Mouse (Mus musculus) embryonic stem cell, embryonic (primary cell): Measurements from ENCODE around the gene Csmd2.

Experiments
- CTCF ChIA-PET, 4 experiments: fragments of 300-600 bp in 2 of 4; fragments of 350-600 bp in 2 of 4; sonication (Branson Sonifier 250); formaldehyde crosslinking; loops; one replicate each; lab custom pipeline; 2022; ENCODE audit warnings: inconsistent platforms in 2 of 4; lab: Charles Lee
- POLR2A ChIA-PET, 4 experiments: fragments of 300-600 bp in 2 of 4; fragments of 350-600 bp in 2 of 4; sonication (Branson Sonifier 250); formaldehyde crosslinking; loops; one replicate each; lab custom pipeline; 2022; ENCODE audit warnings: antibody characterized with exemption in 4 of 4, inconsistent platforms in 1 of 4; lab: Charles Lee

The Csmd2 gene

GRCm38 (mm10) chr4:127987784-127988455 lies at the start of gene Csmd2:
Gene Csmd2 (plus strand): TSS chr4:127987857.
- POLR2A ChIA-PET: interaction anchor here (0.5 to 0.7 kb wide), 10 partner anchors 27 to 1825 kb away, joined by 3 to 14 read pairs (median 4); no protein-coding TSS in a partner anchor
- CTCF ChIA-PET: interaction anchor here in 2 of 4 experiments (0.6 to 0.7 kb wide), 3 partner anchors 596 to 1873 kb away, joined by 4 to 8 read pairs (median 4); no protein-coding TSS in a partner anchor

- ChIA-PET CTCF (interaction anchor here in 1 of 4 experiments (0.6 kb wide), 1 partner anchor 12 kb away, joined by 3 read pairs; no protein-coding TSS in a partner anchor), POLR2A (no interaction called here)
Measured at GRCm38 (mm10) chr4:127947696-127948095, 40.0 kb upstream of the Csmd2 start.

- POLR2A ChIA-PET: interaction anchor here in 1 of 4 experiments (0.6 kb wide), 1 partner anchor 39 kb away, joined by 3 read pairs; no protein-coding TSS in a partner anchor
- CTCF ChIA-PET: interaction anchor here in 1 of 4 experiments (0.7 kb wide), 1 partner anchor 112 kb away, joined by 4 read pairs; no protein-coding TSS in a partner anchor
Measured at GRCm38 (mm10) chr4:127953006-127953710, 34.5 kb upstream of the Csmd2 start.

GRCm38 (mm10) chr4:127969101-127969500 lies 18.6 kb upstream of the Csmd2 start:
- ChIA-PET POLR2A (interaction anchor here in 1 of 4 experiments (0.9 to 1.0 kb wide), 2 partner anchors 8 to 11 kb away, joined by 3 to 4 read pairs; no protein-coding TSS in a partner anchor), CTCF (interaction anchor here in 1 of 4 experiments (0.6 kb wide), 1 partner anchor 49 kb away, joined by 13 read pairs; no protein-coding TSS in a partner anchor)

- ChIA-PET CTCF (interaction anchor here in 3 of 4 experiments (0.6 to 2.9 kb wide), 6 partner anchors 9 to 712 kb away, joined by 3 to 10 read pairs (median 4); no protein-coding TSS in a partner anchor), POLR2A (interaction anchor here in 2 of 4 experiments (0.7 to 1.0 kb wide), 2 partner anchors 8 to 796 kb away, joined by 3 to 4 read pairs; no protein-coding TSS in a partner anchor)
Measured at GRCm38 (mm10) chr4:127970018-127970421, 17.6 kb upstream of the Csmd2 start.

GRCm38 (mm10) chr4:127970901-127971868 lies 16.5 kb upstream of the Csmd2 start, which contains the start of gene CK137956:
Gene CK137956 (minus strand): TSS chr4:127970951.
- POLR2A ChIA-PET: interaction anchor here in 2 of 4 experiments (1.0 to 1.8 kb wide), 3 partner anchors 9 to 12 kb away, joined by 3 to 7 read pairs (median 4); no protein-coding TSS in a partner anchor

GRCm38 (mm10) chr4:127972976-127973375 lies 14.7 kb upstream of the Csmd2 start:
- ChIA-PET POLR2A (interaction anchor here in 2 of 4 experiments (0.9 to 1.8 kb wide), 2 partner anchors 12 to 935 kb away, joined by 3 to 4 read pairs; no protein-coding TSS in a partner anchor), CTCF (interaction anchor here in 1 of 4 experiments (2.9 kb wide), 1 partner anchor 154 kb away, joined by 6 read pairs; no protein-coding TSS in a partner anchor)

More at GRCm38 (mm10) chr4:127970901-127971868, 16.5 kb upstream of the Csmd2 start, which contains the start of gene CK137956:
- CTCF ChIA-PET: interaction anchor here in 2 of 4 experiments (0.6 to 2.9 kb wide), 6 partner anchors 11 to 1334 kb away, joined by 3 to 10 read pairs (median 3); no protein-coding TSS in a partner anchor

- ChIA-PET POLR2A (interaction anchor here in 1 of 4 experiments (1.5 kb wide), 1 partner anchor 12 kb away, joined by 3 read pairs; no protein-coding TSS in a partner anchor), CTCF (no interaction called here)
Measured at GRCm38 (mm10) chr4:127981125-127981524, 6.5 kb upstream of the Csmd2 start.

GRCm38 (mm10) chr4:127984426-127984825 lies 3.2 kb upstream of the Csmd2 start:
- POLR2A ChIA-PET: interaction anchor here in 1 of 4 experiments (1.4 kb wide), 1 partner anchor 10 kb away, joined by 4 read pairs; no protein-coding TSS in a partner anchor
- CTCF ChIA-PET: no interaction called here

GRCm38 (mm10) chr4:127985874-127986273 lies 1.8 kb upstream of the Csmd2 start:
- POLR2A ChIA-PET: interaction anchor here in 1 of 4 experiments (1.2 kb wide), 1 partner anchor 24 kb away, joined by 3 read pairs; no protein-coding TSS in a partner anchor
- CTCF ChIA-PET: no interaction called here

- POLR2A ChIA-PET: interaction anchor here in 1 of 4 experiments (1.2 kb wide), 1 partner anchor 25 kb away, joined by 3 read pairs; no protein-coding TSS in a partner anchor
- CTCF ChIA-PET: no interaction called here
Measured at GRCm38 (mm10) chr4:127986491-127987075, 1.1 kb upstream of the Csmd2 start.

- ChIA-PET CTCF (interaction anchor here in 1 of 4 experiments (0.6 to 0.7 kb wide), 2 partner anchors 597 to 739 kb away, joined by 4 to 8 read pairs; no protein-coding TSS in a partner anchor), POLR2A (interaction anchor here in 3 of 4 experiments (0.6 to 0.7 kb wide), 3 partner anchors 443 to 976 kb away, joined by 3 to 14 read pairs (median 5); no protein-coding TSS in a partner anchor)
Measured at GRCm38 (mm10) chr4:127987270-127987669, 387 bp upstream of the Csmd2 start.

GRCm38 (mm10) chr4:127988526-127989180 lies 996 bp downstream of the Csmd2 start:
- ChIA-PET POLR2A (interaction anchor here in 2 of 4 experiments (0.5 to 0.7 kb wide), 3 partner anchors 16 to 207 kb away, joined by 3 to 4 read pairs (median 3); no protein-coding TSS in a partner anchor), CTCF (interaction anchor here in 2 of 4 experiments (0.7 to 0.8 kb wide), 2 partner anchors 169 to 250 kb away, joined by 3 read pairs; no protein-coding TSS in a partner anchor)

GRCm38 (mm10) chr4:127989347-127989995 lies 1.8 kb downstream of the Csmd2 start:
- CTCF ChIA-PET: interaction anchor here in 3 of 4 experiments (0.5 to 0.8 kb wide), 6 partner anchors 14 to 876 kb away, joined by 3 read pairs; no protein-coding TSS in a partner anchor
- POLR2A ChIA-PET: no interaction called here

GRCm38 (mm10) chr4:127999281-127999680 lies 11.6 kb downstream of the Csmd2 start:
- POLR2A ChIA-PET: no interaction called here
- CTCF ChIA-PET: no interaction called here
